Mouse (Mus musculus): ENCODE results near the gene Spen. TPM values are rescaled to one million over a fixed set of nuclear protein-coding genes. Genes with fewer than 3 reads are reported as not detected.

Spen gene
- polyA plus RNA-seq, 3 experiments from 2014 or later: 8.6 to 17.1 (median 14.3) TPM

DNA sequence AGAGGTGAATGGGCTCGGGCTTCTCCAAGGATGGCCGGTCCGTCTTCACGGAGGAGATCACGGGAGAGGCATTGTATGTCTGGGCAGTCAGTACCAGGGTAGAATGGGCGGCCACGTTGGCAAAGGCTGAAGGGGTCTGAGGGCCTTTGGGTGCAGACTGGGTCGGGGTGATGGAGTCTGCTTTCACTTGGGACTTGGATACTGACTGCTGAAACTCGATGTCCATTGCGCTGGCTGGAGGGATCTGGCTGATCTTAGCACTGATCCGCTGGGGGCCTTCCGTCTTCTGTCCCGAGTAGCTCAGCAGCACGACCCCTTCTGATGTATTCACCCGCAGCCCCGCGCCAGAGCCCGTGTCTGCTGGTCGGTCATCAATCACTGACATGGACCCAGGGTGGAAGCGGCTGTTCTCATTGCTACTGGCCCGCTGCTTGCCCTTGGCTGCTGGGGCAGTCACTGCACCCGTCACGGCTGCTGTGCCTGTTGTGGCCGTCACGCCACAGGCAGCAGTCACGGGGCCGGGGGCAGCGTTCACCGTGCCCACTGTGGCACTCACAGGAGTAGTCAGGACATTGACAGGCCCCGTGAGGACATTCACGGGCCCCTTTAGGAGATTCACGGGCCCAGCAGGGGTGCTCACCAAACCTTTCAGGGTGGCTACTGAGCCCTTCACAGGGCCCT lies 65.6 kb downstream of the Spen start:
- ATAC-seq: no peak

DNA sequence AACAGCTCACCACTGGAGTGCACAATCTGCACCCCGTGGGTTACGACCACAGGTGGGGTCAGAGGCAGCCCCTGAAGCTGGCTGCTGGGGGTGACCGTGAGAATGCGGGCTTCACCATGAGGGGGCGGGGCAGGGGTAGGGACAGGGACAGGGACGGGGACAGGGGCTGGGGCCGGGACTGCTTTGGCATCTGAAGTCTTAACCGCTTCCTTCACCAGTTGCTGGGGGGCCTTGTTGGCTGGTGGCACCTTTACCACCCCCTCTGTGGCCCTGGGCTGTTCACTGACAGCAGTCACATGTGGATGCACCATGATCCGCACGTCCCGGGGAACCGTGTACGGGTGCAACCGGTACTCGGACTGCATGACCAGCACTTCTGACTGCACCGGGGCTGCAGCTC lies 66.9 kb downstream of the Spen start:
- no peak for ATAC-seq

DNA sequence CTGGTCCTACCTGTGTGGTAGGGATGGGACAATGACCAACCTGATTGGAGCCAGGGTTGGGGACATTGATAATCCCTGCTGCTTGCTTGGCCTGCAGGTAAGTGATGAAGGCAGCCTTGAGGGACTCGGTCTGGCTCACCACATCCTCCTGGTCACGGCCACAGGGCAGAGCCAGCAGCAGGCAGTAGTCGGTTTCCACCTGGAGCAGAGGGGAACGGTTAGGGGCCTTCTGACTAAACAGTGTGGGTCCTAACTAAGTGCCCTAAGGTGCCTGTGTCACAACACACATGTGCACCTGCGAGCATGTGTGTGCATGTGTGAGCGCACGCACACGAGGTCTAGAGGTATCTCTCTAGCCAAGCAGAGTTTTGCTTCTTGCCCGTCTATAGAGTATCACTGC lies 69.1 kb downstream of the Spen start:
- ATAC-seq: no peak

DNA sequence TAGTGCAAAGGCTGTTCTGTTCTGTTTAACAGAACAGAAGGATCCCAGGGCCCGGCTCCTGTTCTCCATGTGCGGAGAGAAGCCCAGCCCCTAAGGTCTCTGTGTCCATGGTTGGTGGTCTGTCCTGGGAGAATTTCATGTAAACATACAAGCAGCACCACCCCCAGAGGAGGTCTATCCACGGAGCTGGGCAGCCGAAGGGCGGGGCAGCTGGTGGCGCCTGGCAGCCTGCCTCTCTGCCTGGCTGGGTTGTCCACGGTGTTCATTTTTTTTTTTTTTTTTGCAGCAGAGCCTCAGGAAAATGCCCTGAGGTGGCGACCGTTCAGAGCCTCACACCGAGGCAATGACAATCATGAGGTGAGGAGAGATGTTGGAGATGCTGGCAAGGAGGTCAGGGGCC lies 69.8 kb downstream of the Spen start:
- no peak for ATAC-seq

DNA sequence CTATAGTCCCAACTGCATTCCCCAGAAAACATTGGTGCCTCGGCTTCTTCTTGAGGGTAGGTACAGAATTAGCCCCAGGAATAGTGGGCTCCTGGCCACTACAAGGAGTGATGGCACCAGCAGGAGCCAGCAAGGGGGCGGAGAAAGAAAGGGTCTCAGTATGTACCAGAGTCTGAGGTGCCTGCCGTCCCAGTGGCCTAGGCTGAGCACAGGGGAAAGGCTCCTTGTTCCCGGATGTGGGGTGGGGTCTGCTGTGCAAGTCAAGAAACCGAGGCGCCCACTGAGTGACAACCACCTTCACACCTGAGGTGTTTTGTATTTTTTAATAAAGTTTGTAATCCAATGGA lies 70.8 kb downstream of the Spen start:
- ATAC-seq: no peak

DNA sequence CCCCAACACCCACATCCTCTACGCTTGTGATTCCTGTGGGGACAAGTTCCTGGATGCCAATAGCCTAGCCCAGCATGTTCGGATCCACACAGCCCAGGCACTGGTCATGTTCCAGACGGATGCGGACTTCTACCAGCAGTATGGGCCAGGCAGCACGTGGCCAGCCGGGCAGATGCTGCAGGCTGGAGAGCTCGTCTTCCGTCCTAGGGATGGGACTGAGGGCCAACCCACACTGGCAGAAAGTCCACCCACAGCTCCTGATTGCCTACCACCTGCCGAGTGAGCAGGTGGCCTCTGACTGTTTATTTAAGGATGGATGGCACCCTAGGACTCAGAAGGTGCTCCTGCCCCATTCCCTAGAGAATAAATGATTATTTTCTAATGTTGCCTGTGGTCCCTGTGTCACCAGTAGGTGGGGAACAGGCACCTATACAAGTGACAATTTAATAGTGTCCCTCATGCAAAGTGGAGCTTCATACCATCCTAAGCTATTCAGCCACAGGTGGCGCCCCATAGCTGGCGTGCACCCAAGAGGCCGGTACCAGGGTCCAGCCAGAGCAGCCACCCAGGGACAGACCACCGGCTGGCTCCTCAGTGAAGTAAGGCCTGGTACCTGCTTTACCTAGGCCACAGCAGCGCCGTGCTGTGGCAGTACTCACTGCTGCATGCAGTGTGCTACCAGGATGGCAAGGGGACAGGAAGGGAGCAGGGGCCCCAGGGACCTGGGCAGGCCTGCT lies 71.4 kb downstream of the Spen start:
- no peak for ATAC-seq

DNA sequence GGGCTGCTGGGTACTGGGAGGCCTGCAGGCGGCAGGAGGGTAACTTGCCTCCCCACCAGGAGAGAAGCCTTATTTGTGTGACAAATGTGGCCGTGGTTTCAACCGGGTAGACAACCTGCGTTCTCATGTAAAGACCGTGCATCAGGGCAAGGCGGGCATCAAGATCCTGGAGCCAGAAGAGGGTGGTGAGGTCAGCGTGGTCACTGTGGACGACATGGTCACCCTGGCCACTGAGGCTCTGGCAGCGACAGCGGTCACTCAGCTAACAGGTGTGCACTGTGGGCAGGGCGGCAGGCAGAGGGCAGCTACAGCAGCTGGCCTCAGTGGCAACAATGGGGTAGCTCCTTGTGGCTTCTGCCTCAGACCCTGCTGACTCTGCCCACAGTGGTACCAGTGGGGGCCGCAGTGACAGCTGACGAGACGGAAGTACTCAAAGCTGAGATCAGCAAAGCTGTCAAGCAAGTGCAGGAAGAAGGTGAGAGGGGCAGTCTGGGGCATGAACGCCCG lies 72.1 kb downstream of the Spen start:
- ATAC-seq: no peak

- ATAC-seq: no peak
Observed at GRCm38 (mm10) chr4:141465512-141466288, 72.7 kb downstream of the Spen start.

DNA sequence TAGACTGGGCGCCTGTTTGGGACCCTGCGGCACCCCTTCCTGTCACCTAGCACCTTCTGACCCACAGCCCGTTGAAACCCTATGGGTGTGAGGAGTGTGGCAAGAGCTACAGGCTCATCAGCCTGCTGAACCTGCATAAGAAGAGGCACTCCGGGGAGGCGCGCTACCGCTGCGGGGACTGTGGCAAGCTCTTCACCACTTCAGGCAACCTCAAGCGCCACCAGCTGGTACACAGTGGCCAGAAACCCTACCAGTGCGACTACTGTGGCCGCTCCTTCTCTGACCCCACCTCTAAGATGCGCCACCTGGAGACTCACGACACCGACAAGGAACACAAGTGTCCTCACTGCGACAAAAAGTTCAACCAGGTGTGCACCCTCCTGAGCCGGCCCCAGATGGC lies 73.7 kb downstream of the Spen start:
- no peak for ATAC-seq

GRCm38 (mm10) chr4:141463472-141463871 lies 74.9 kb downstream of the Spen start:
- no peak for ATAC-seq

DNA sequence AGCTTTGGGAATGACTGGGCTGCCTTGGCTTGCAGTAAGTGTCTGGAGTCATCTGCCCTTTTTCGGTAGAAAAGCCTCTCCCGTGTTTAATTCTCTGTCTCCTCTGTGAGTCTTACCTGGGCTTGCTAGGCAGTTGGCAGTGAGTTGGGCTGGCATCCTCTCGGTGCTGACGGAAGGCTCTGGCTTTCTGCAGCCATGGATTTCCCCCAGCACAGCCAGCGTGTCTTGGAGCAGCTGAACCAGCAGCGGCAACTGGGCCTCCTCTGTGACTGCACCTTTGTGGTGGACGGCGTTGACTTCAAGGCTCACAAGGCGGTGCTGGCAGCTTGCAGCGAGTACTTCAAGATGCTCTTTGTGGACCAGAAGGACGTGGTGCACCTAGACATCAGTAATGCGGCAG lies 76.8 kb downstream of the Spen start:
- ATAC-seq: no peak

GRCm38 (mm10) chr4:141461088-141461487 lies 77.3 kb downstream of the Spen start:
- no peak for ATAC-seq

- no peak for ATAC-seq
Observed at GRCm38 (mm10) chr4:141460481-141460880, 77.9 kb downstream of the Spen start.

DNA sequence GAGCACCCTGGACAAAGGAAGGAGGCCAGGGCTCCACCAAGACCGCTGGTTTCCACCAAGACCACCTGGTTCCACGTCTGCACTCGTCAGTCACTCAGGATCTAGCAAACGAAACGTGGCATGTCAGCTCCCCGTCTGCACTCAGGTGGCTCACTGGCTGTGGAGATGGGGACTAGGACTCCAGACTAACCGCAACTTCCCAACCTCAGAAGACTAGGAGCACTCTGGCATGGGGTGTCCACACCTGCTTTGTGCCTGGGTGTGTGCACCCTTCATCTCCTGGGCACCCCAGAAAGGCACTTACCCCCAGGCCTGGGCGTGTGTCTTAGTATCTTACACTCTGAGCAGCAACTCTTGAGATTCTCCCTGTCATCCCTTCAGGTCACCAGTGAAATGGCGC lies 78.6 kb downstream of the Spen start:
- ATAC-seq: no peak

DNA sequence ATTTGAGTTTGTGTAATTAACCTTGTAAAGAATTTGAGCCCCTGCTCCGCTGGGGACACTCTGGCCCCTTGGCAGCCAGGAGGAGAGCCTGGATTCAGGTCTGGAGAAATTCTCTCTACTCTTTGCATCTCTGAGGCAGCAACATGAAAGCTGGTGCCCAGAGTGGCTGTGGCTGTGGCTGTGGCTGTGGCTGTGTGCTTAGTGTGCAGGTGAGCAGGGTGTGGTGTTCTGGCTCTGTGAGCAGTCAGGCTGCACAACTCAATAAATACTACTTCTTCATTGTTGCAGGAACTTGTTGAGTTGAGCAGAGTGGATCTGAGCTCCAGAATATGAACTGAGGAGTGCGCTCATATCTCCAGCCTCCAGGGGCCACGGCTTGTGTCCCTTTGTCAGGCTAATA lies 79.5 kb downstream of the Spen start:
- no peak for ATAC-seq

GRCm38 (mm10) chr4:141458236-141458635 lies 80.2 kb downstream of the Spen start:
- ATAC-seq: no peak

DNA sequence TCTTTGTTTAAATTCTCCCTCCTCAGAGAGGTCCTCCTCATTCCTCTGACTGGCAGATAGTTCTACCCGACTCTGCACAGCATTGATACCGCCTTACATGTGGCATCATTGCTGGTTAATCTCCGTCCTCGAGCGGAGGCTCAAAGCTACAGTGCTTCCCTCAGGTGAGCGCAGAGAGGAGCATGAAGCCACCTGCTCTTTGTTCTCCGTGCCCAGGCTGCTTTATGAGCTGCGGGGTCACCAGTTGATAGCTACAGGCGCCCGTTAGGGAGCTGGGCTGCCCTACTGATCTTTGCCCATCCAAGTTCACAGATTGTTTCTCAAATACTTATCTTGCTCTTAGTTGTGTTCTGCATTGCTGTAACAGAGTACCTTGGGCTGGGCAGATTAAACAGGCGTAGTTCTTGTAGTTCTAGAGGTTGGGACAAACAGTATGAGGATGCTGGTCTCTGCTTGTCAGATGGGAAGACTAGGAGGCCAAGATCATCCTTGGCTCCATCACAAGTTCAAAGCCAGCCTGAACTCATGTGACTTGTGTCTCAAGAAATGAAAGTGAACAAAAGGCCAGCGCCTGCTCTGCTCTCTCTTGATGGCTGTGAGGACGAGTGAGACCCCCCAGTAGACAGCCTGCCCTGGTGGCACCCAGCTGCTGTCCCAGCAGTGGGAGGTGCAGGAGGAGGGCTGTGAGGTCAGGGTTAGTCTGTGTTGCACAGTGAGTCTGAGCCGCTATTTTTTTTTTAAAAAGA lies 82.0 kb downstream of the Spen start:
- no peak for ATAC-seq

DNA sequence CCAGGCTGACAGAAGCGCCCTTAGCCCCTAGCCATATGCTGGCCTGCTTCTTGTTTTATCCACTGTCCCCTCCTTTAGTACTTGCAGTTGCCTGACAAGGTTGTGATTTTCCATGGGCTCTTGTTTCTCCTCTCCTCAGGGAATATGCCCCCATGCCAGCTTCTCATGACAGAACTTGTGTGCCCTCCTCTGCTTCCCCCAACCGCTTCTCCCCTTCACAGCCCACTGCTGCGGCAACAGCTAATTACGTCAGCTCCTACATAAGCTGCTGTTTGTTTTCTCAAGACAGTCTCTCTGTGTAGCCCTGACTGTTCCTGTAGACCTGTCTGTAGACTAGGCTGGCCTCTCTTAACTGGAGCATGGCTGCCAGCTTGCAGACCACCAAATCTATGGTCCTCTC lies 82.9 kb downstream of the Spen start:
- no peak for ATAC-seq

DNA sequence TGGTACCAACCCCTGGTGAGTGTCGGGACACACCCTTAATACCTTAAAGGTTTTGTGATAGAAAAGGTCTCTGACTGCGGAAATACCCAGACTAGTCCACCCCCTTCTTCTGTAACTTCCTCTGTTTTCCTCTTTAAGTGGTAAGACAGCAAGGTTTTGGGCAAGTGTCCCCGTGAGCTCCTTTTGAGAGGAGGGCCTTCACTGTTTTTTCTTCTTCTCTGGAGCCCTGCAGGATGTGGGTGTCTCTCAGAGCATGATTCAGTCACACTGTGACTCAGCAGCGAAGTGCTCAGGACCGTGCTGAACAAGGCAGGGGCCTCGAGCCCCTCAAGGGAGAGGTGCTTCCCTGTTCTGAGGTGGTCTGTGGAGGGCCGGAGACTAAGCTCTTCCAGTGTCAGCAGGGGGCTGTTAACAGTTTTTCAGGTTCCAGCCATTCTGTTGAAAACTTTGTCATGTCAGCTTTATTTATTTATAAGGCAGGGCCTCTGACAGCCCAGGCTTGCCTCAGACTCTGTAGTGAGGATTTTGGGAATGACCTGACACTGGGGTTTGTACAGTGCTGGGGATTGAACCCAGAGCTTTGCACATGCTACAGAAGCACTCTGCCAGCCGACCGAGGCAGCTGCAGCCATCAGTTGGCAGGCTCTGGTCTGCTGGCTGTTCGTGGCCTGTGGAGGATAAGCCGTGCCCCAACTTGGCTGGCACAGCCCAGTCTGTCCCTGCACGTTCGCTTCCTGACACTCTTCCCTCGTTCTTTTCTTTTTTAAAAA lies 83.6 kb downstream of the Spen start:
- ATAC-seq: peak; percentile 98

DNA sequence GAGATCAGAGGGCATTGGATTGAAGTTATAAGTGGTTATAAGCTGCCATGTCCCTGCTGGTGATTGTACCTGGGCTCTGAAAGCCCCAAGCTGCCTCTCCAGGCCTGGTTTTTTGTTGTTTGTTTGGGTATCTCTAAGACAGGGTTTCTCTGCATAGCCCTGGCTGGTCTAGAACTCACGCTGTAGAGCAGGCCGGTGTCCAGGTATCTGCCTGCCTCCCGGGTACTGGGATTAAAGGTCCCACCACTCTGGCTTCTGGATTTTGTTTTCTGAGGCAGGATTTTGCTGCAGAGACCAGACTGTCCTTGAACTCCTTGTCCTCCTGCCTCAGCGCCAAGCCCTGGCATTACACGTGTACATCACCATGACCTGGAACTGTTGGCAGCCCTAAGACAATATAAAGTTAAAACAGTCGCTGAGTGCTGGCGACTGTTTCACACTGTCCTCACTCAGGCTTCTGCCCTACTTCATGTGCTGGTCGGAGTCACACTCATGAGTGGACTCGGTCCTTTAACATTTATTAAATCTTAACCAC lies 86.4 kb downstream of the Spen start:
- no peak for ATAC-seq

- ATAC-seq: no peak
Observed at GRCm38 (mm10) chr4:141451251-141451650, 87.1 kb downstream of the Spen start.

DNA sequence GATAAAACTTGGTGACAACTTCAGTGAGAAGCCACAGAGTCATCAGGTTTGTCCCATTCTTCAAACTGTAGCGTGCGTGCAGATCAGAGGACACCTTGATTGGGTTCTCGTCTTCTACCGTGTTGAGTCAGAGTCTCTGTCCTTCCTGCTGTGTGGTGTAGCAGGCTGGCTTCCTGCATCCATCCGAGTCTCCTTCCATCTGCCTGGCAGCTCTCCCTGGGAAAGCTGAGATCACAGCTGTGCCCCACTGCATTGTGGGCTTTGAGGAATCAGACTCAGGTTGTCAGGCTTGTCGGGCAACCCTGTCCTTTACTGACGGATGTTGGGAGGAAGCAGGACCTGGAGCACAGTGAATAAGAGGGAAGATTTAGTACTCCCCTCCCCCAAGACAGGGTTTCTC lies 92.2 kb downstream of the Spen start:
- ATAC-seq: no peak

All from inflammation-experienced regulatory T-cells, adult 6 months (primary cell).